Mouse (Mus musculus): ENCODE data around the gene Trmt2a. TPM values are rescaled to one million over a fixed set of nuclear protein-coding genes. Genes with fewer than 3 reads are reported as not detected.

The Trmt2a gene
- total RNA-seq (2021): 10 to 100 TPM; 24.1 to 30.6 TPM

GRCm38 (mm10) chr16:18248433-18249363 is at the start of gene Trmt2a, which contains the start of gene Ranbp1:
Trmt2a (plus strand) TSS chr16:18248679.
Ranbp1 (minus strand) TSS chr16:18248732.
- peak; percentile 99 for DNase-seq
- intact Hi-C loops (cut with DNase I): no loop called here

- no peak for DNase-seq
- intact Hi-C loops (cut with DNase I): no loop called here
These were observed 48.4 kb upstream of the Trmt2a start for GRCm38 (mm10) chr16:18200062-18200461.

DNA sequence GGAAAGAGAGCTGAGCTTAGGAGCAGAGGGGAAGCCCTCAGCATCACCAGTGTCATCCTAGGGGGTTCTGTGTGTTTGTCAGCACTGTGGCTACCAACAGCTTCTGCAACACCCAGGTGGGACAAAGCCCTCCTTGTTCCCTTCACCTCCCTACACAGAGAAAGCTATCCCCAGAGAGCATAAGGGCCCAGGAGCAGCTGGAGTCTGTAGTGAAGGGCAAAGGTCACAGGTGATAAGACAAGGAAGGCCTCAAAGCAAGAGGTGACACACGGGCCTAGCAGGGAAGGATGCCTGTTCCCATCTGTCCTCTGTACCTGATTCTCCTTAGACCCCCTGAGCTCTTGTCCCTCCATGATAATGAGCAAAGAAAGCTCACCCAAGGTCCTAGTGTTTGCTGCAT is 46.9 kb upstream of the Trmt2a start:
- intact Hi-C loops (cut with DNase I): no loop called here
- DNase-seq: no peak

- no peak for DNase-seq
- intact Hi-C loops (cut with DNase I): no loop called here
These were observed 46.4 kb upstream of the Trmt2a start for GRCm38 (mm10) chr16:18202061-18202460.

DNA sequence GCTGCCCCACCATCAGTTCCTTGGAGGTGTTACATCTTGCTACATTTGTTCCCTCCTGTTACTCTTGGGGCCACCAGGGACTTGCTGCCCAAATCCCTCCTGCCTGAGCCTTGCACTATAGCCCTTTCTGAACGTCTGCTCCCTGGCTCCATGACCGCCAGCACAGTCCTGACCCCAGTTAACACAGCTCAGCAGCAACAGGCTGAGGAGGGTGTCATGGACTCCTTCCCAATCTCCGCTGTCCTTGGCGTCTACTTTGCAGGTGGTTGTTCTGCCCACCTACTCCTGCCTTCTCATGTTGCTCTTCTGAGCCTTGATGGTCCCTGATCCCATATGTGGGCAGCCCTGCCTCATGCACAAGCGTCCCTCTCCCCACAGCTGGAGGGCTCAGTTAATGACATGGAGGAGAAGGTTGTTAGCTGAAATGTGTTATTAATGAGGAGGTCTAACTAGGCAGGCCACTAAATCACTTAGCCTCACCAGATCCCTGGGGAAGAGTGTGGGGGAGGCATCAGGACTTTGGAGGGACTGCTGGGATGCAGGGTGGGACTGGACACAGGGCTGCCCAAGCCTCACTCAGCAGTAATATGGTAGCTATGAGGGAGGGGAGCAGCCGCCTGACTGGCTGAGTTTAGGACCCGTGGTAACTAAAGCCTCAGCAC is 44.9 kb upstream of the Trmt2a start:
- DNase-seq: no peak
- intact Hi-C loops (cut with DNase I): no loop called here

DNA sequence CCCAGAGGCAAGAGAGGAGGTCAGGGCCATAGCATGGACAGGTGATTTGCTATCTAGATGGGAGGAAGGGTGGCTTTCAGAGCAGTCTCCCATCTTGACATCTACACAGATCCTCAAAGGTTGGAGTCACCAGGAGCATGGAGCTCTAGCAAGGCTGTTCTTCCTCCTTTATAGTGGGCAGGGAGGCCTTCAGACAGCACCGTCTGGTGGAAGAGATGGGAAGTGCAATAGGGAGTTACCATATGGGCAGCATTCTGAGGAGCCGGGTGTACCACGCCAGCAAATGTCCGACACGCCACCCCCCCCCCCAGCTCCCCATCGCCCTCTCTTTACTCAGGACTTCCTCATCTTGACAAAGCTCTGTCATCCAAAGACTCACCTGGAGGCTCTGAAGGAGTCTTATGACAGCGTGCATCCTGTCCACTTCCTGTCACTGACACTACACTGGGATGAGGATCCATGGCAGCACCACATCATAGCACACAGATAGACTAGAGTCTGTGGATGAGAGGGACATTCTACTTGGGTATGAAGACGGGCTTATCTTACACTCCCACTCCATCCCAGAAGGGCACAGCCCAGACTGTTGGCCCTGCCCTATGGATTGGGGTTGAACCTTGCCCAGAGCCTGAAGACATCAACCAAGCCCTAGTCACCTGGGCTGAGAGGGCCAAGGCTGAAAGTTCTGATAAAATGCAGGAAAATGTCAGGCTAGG is 37.6 kb upstream of the Trmt2a start:
- DNase-seq: peak; percentile 75 to 85
- intact Hi-C loops (cut with DNase I): loop anchor here (1.0 to 2.0 kb wide), 5 partner anchors 38 to 159 kb away; partner anchors contain the start of genes Dgcr6 and Rtn4r

GRCm38 (mm10) chr16:18211417-18212171 is 36.9 kb upstream of the Trmt2a start:
- intact Hi-C loops (cut with DNase I): loop anchor here (1.0 to 2.0 kb wide), 4 partner anchors 39 to 159 kb away; partner anchors contain the start of genes Dgcr6 and Rtn4r
- peak; percentile 89 to 95 for DNase-seq

GRCm38 (mm10) chr16:18213689-18214088 is 34.8 kb upstream of the Trmt2a start:
- no peak for DNase-seq
- intact Hi-C loops (cut with DNase I): no loop called here

GRCm38 (mm10) chr16:18214858-18215257 is 33.6 kb upstream of the Trmt2a start:
- intact Hi-C loops (cut with DNase I): no loop called here
- peak; percentile 49 for DNase-seq

- DNase-seq: no peak
- intact Hi-C loops (cut with DNase I): no loop called here
These were observed 30.9 kb upstream of the Trmt2a start, which contains the start of gene Ccdc188 for GRCm38 (mm10) chr16:18217579-18217978. Ccdc188 (plus strand) TSS chr16:18217879.

GRCm38 (mm10) chr16:18218580-18218996 is 29.9 kb upstream of the Trmt2a start:
- DNase-seq: no peak
- intact Hi-C loops (cut with DNase I): no loop called here

DNA sequence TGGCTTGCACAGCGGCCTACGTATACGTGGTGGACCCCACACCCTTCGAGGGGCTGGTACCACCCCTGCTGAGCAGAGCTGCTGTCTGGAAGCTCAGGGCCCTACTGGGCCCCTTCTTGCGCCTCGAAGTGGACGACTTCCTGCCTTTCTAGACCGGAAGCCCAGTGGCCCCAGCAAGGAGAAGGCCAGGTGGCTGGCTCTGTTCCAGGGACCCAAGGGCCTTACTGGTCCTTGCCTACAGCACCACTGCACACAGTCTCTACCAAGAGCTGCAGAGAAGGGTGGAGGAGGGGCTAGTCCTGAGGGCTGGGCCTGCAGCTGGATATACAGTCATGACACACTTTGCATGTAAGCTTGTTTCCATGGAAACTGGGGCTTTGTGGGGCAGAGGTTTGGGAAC is 28.5 kb upstream of the Trmt2a start:
- intact Hi-C loops (cut with DNase I): no loop called here
- DNase-seq: peak in 1 of 2 experiments; percentile 52

DNA sequence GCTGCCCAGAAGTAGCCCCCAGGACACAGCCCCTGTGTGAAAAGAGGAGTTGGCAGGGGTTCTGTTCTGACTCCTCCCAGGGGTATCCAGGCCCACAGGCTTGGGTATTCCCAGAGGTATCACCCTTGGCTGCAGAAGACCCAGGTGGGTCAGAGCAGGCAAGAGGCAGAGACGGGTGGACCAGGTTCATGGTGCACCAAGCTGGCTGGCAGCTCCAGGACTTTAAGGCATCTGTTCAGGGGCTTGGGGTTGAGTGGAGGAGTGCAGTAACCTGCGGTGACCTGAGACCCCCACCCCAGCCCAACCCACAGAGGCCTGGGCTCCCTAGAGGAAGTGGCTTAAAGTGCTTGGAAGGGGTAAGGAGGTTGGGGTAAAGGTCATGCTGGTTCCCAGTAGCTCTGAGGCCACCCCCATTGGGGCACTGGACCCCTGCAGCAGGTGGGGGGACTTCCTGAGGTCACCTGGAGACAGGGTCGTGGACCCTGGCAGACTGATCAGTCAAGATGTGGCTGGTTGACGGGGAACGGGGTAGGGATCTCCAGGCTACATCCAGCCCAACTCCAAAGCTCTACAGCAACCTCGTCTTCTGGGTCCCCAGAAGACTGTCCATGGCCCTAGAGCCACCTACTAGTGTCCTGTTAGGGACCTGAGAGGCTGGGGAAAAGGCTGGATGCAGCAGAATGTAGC is 27.5 kb upstream of the Trmt2a start:
- intact Hi-C loops (cut with DNase I): no loop called here

GRCm38 (mm10) chr16:18221543-18221898 is 27.0 kb upstream of the Trmt2a start:
- intact Hi-C loops (cut with DNase I): no loop called here

More for the DNA sequence above, 27.5 kb upstream of the Trmt2a start:
- DNase-seq: no peak

DNA sequence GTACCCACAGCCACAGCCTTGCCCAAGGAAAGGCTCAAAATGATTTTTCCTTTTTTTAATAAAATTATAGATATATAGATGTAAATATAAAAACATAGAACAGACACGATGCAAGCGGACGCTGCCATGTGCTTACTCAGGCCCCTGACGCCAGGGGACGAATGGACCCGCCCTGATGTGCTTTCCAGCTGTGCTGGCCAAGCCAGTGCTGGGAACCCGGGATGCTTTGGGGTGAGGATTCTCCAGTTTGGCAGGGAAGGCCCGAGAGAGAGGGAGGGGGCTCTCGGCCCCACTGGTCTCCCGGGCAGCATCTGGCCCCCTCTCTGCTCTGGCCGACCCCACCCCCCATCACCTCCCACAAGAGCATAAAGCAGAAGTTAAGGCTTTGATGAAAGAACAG is 26.3 kb upstream of the Trmt2a start:
- intact Hi-C loops (cut with DNase I): no loop called here
- no peak for DNase-seq

More at GRCm38 (mm10) chr16:18221543-18221898, 27.0 kb upstream of the Trmt2a start:
- no peak for DNase-seq

DNA sequence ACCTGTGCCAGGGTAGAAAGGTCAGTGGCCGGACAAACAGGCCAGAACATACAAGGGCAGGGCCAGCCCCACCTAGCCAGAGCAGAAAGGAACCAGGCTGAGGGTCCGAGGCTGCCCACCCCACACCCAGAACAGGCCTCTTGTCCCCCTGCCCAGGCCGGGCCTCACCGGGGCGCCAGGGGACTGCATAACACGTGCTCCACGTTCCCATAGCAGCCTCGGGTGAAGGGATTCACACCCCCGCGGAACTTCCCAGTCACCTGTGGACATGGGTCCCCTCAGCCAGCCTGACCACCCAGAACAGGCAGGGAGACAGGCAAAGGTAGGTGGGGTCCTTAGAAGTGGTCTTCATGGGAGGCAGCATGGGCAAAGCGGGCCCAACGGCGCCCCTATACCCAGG is 21.3 kb upstream of the Trmt2a start:
- intact Hi-C loops (cut with DNase I): no loop called here
- no peak for DNase-seq

- intact Hi-C loops (cut with DNase I): no loop called here
- DNase-seq: no peak
These were observed 20.5 kb upstream of the Trmt2a start for GRCm38 (mm10) chr16:18227897-18228422.

- no peak for DNase-seq
These were observed 19.6 kb upstream of the Trmt2a start for GRCm38 (mm10) chr16:18228856-18229255.

GRCm38 (mm10) chr16:18229622-18230021 is 18.9 kb upstream of the Trmt2a start:
- intact Hi-C loops (cut with DNase I): no loop called here
- DNase-seq: peak; percentile 72 to 75

More at GRCm38 (mm10) chr16:18228856-18229255, 19.6 kb upstream of the Trmt2a start:
- intact Hi-C loops (cut with DNase I): no loop called here

Data from heart, postnatal 10 days (tissue).